In the genomic region with DNA sequence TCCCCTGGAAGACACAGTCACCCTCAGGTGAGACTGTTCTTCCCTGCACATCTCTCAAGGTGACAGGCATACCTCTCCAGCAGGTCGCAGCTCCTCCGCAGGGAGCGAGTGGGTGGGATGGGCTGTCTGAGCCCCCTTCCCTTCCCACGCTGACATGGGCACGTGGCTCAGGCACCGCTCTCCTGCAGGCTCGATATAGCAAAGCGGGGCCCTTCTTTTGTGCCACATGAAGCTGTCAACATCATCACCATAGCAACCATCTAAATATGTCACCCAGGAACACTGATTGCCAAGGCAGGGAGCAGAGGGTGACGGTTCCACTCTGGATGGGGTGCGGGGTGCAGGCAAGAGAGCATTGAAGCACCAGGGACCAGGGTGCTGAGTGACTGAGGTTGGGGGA, we compare ENCODE assay signal across 13 mouse cellular contexts. TPM values are rescaled to one million over a fixed set of nuclear protein-coding genes. Genes with fewer than 3 reads are reported as not detected.
DNase-seq lines count a peak whose midpoint lies in the region; ATAC-seq and TF ChIP-seq lines count a peak whose summit lies in the region.
"Had no signal": no experiment of that assay in that cellular context is flagged by ENCODE, and none has a peak within 500 bp of the region (broad histone marks: within the 10 kb centered on the region; RNA-seq: fewer than 3 reads in every experiment).

No protein-coding gene starts in this region.

- no peak overlapping the region for H3K4me3 ChIP-seq in heart, embryonic 14.5 days (ENCODE audit: control insufficient read depth in 1 of 2, insufficient read depth in 1 of 2, low read depth in 1 of 2, low read length in 2 of 2)
- H3K4me3 ChIP-seq in hindbrain, postnatal 0 days (ENCODE audit: low read length): no peak overlapping the region
- no peak overlapping the region for H3K4me3 ChIP-seq in midbrain, embryonic 16.5 days (ENCODE audit: low read depth, low read length)
- no peak overlapping the region for H3K4me3 ChIP-seq in heart, embryonic 12.5 days
- H3K4me3 ChIP-seq: liver, embryonic 12.5 days had no signal

- peaks cover 7 to 10% of the 10 kb centered on the region in 2 experiments for H3K4me1 ChIP-seq in heart, embryonic 14.5 days (ENCODE audit: control insufficient read depth in 2 of 2, insufficient read depth in 2 of 2, low read length in 2 of 2)
- H3K4me1 ChIP-seq in hindbrain, postnatal 0 days (ENCODE audit: insufficient read depth, low read length): 0 out of 2 replicates have a peak, but pooled peaks cover 4% of the 10 kb centered on the region
- H3K4me1 ChIP-seq in midbrain, embryonic 16.5 days (ENCODE audit: control insufficient read depth, insufficient read depth, low read length): peaks cover 11% of the 10 kb centered on the region; the same call in 1 of the 2 replicates
- peaks cover 17% of the 10 kb centered on the region for H3K4me1 ChIP-seq in heart, embryonic 12.5 days (replicated peaks)

- TF ChIP-seq CTCF in brain, embryonic 14.5 days (IDR thresholded peaks at IDR 0.05; ENCODE audit: borderline replicate concordance, extremely low read depth, insufficient read depth, insufficient read length): no peak
- TF ChIP-seq CTCF in hindbrain, postnatal 0 days (IDR thresholded peaks at IDR 0.05; ENCODE audit: low read depth): no peak

- no peak for DNase-seq in heart, postnatal 25 days (ENCODE audit: low spot score)
- DNase-seq in brain, embryonic 14.5 days (ENCODE audit: low read depth): peak; percentile 64
- peak; percentile 20 for DNase-seq in hindbrain, postnatal 0 days (ENCODE audit: low spot score)
- no peak for DNase-seq in ovary, postnatal 10 days (ENCODE audit: low spot score)
- no peak for DNase-seq in urinary bladder, postnatal 4 days (ENCODE audit: low spot score in 2 of 2)
- DNase-seq: heart, postnatal 14 days; kidney, postnatal 25 days had no signal

- H3K9ac ChIP-seq in heart, embryonic 14.5 days (ENCODE audit: low read length): 0 out of 2 replicates have a peak overlapping the region, but pooled peaks have one; percentile 16
- H3K9ac ChIP-seq in hindbrain, postnatal 0 days (replicated peaks; ENCODE audit: low read length): 0 out of 2 replicates have a peak overlapping the region, but pooled peaks have one; percentile 1
- H3K9ac ChIP-seq in midbrain, embryonic 16.5 days (ENCODE audit: low read depth, low read length): peak overlapping the region; percentile 42; the same call in 1 of the 2 replicates
- no peak overlapping the region for H3K9ac ChIP-seq in heart, embryonic 12.5 days
- H3K9ac ChIP-seq: liver, embryonic 12.5 days had no signal

- no peaks in the 10 kb centered on the region for H3K36me3 ChIP-seq in heart, embryonic 14.5 days (ENCODE audit: control insufficient read depth, insufficient read depth, low read length)
- H3K36me3 ChIP-seq in hindbrain, postnatal 0 days (ENCODE audit: insufficient read depth, low read length): no peaks in the 10 kb centered on the region
- H3K36me3 ChIP-seq in midbrain, embryonic 16.5 days (ENCODE audit: control insufficient read depth, insufficient read depth, low read length): no peaks in the 10 kb centered on the region
- H3K36me3 ChIP-seq in heart, embryonic 12.5 days: no peaks in the 10 kb centered on the region
- H3K36me3 ChIP-seq: liver, embryonic 12.5 days had no signal

- intact Hi-C loops in heart, postnatal 25 days (cut with DNase I): no loop called here

- ATAC-seq in heart, embryonic 14.5 days (ENCODE audit: insufficient number of reproducible peaks, insufficient read depth, low FRiP score, low read depth): no peak
- ATAC-seq in hindbrain, postnatal 0 days: no peak
- peak; percentile 33; the same call in 1 of the 2 replicates for ATAC-seq in midbrain, embryonic 16.5 days
- ATAC-seq in heart, embryonic 12.5 days (ENCODE audit: insufficient number of reproducible peaks, low FRiP score): no peak

- no peak for TF ChIP-seq POLR2A in brain, embryonic 14.5 days (IDR thresholded peaks at IDR 0.05; ENCODE audit: borderline replicate concordance, extremely low read depth, insufficient read depth, insufficient read length, poor library complexity, severe bottlenecking)

- no peak overlapping the region for H3K4me2 ChIP-seq in heart, embryonic 14.5 days (ENCODE audit: low read length)
- H3K4me2 ChIP-seq in hindbrain, postnatal 0 days (ENCODE audit: low read depth, low read length): 0 out of 2 replicates have a peak overlapping the region, but pooled peaks have one; percentile 8
- peak overlapping the region; percentile 31; the same call in 1 of the 2 replicates for H3K4me2 ChIP-seq in midbrain, embryonic 16.5 days (ENCODE audit: low read length)
- H3K4me2 ChIP-seq in heart, embryonic 12.5 days: no peak overlapping the region

- peaks cover 19% of the 10 kb centered on the region for H3K27me3 ChIP-seq in heart, embryonic 14.5 days (ENCODE audit: control insufficient read depth, insufficient read depth, low read length)
- no peaks in the 10 kb centered on the region for H3K27me3 ChIP-seq in hindbrain, postnatal 0 days (ENCODE audit: insufficient read depth, low read length)
- no peaks in the 10 kb centered on the region; the same call in 1 of the 2 replicates for H3K27me3 ChIP-seq in midbrain, embryonic 16.5 days (ENCODE audit: control insufficient read depth, insufficient read depth, low read depth, low read length)
- peaks cover 30% of the 10 kb centered on the region for H3K27me3 ChIP-seq in heart, embryonic 12.5 days (replicated peaks)

- no peak overlapping the region for H3K27ac ChIP-seq in heart, embryonic 14.5 days (replicated peaks in 1 of 2; ENCODE audit: control insufficient read depth in 1 of 2, insufficient read depth in 1 of 2, low read depth in 2 of 2, low read length in 2 of 2)
- H3K27ac ChIP-seq in hindbrain, postnatal 0 days: no peak overlapping the region
- H3K27ac ChIP-seq in midbrain, embryonic 16.5 days (ENCODE audit: low read length): no peak overlapping the region; the same call in 1 of the 2 replicates
- H3K27ac ChIP-seq in heart, embryonic 12.5 days (ENCODE audit: poor library complexity, severe bottlenecking): no peak overlapping the region
- H3K27ac ChIP-seq: liver, embryonic 12.5 days had no signal

- H3K9me3 ChIP-seq in heart, embryonic 14.5 days (ENCODE audit: control insufficient read depth, low read length): no peaks in the 10 kb centered on the region
- H3K9me3 ChIP-seq in hindbrain, postnatal 0 days (ENCODE audit: low read length): no peaks in the 10 kb centered on the region
- H3K9me3 ChIP-seq in midbrain, embryonic 16.5 days (replicated peaks; ENCODE audit: control insufficient read depth, low read length, poor library complexity, severe bottlenecking): no peaks in the 10 kb centered on the region
- H3K9me3 ChIP-seq in heart, embryonic 12.5 days (replicated peaks): no peaks in the 10 kb centered on the region
- H3K9me3 ChIP-seq: liver, embryonic 12.5 days had no signal

- WGBS in heart, embryonic 14.5 days: 41% methylated on average over 10 of the region's 10 CpGs
- 17% methylated on average over 10 of the region's 10 CpGs for WGBS in hindbrain, postnatal 0 days
- 21% methylated on average over 10 of the region's 10 CpGs for WGBS in midbrain, embryonic 16.5 days
- WGBS in heart, embryonic 12.5 days: 40% methylated on average over 10 of the region's 10 CpGs

RNA-seq across cellular contexts. Expression of gene Gng7, which starts 13.6 kb away (rescaled TPM):
- polyA plus RNA-seq in heart, embryonic 14.5 days (2014; fragmentation: Nextera tagmentation; extraction: Ambion mirVana): 1.2 and 1.4 TPM in 2 replicates
- total RNA-seq in heart, postnatal 25 days (2021): under 1 TPM; 0.13 to 0.34 TPM
- 13.3 and 13.6 TPM in 2 replicates for polyA plus RNA-seq in brain, embryonic 14.5 days (2012; rRNA removed)
- total RNA-seq in hindbrain, postnatal 0 days (2014; rRNA removed): 26.2 and 27.2 TPM in 2 replicates
- polyA plus RNA-seq in hindbrain, postnatal 0 days (2015; fragmentation: Nextera tagmentation; extraction: Ambion mirVana): 18.9 and 22.1 TPM in 2 replicates
- 21.5 and 25.6 TPM in 2 replicates for polyA plus RNA-seq in midbrain, embryonic 16.5 days (2015; fragmentation: Nextera tagmentation; extraction: Ambion mirVana)
- polyA plus RNA-seq in heart, embryonic 12.5 days (2016; fragmentation: Nextera tagmentation; extraction: Ambion mirVana): 1.5 and 1.7 TPM in 2 replicates

RNA-seq across cellular contexts. Expression of gene Diras1, which starts 24.3 kb away (rescaled TPM):
- polyA plus RNA-seq in heart, embryonic 14.5 days (2014; fragmentation: Nextera tagmentation; extraction: Ambion mirVana): not detected in 2 replicates
- not detected for total RNA-seq in heart, postnatal 25 days (2021)
- polyA plus RNA-seq in brain, embryonic 14.5 days (2012; rRNA removed): 41.5 and 66.5 TPM in 2 replicates
- total RNA-seq in hindbrain, postnatal 0 days (2014; rRNA removed): 82.0 and 106 TPM in 2 replicates
- 69.0 and 78.7 TPM in 2 replicates for polyA plus RNA-seq in hindbrain, postnatal 0 days (2015; fragmentation: Nextera tagmentation; extraction: Ambion mirVana)
- 71.7 and 88.1 TPM in 2 replicates for polyA plus RNA-seq in midbrain, embryonic 16.5 days (2015; fragmentation: Nextera tagmentation; extraction: Ambion mirVana)
- not detected in 2 replicates for polyA plus RNA-seq in heart, embryonic 12.5 days (2016; fragmentation: Nextera tagmentation; extraction: Ambion mirVana)
- total RNA-seq: common myeloid progenitor, adult 5-6 weeks; megakaryocyte progenitor cell, adult 5-6 weeks had no signal
- polyA plus RNA-seq: liver, embryonic 12.5 days had no signal

RNA-seq across cellular contexts. Expression of gene Slc39a3, which starts 36.1 kb away (rescaled TPM):
- 5.0 and 5.2 TPM in 2 replicates for polyA plus RNA-seq in heart, embryonic 14.5 days (2014; fragmentation: Nextera tagmentation; extraction: Ambion mirVana)
- total RNA-seq in heart, postnatal 25 days (2021): 10 to 100 TPM; 14.0 to 14.3 TPM
- polyA plus RNA-seq in brain, embryonic 14.5 days (2012; rRNA removed): 70.0 and 77.9 TPM in 2 replicates
- 118 and 126 TPM in 2 replicates for total RNA-seq in hindbrain, postnatal 0 days (2014; rRNA removed)
- polyA plus RNA-seq in hindbrain, postnatal 0 days (2015; fragmentation: Nextera tagmentation; extraction: Ambion mirVana): 40.6 and 41.9 TPM in 2 replicates
- 52.8 and 55.7 TPM in 2 replicates for polyA plus RNA-seq in midbrain, embryonic 16.5 days (2015; fragmentation: Nextera tagmentation; extraction: Ambion mirVana)
- polyA plus RNA-seq in heart, embryonic 12.5 days (2016; fragmentation: Nextera tagmentation; extraction: Ambion mirVana): 7.5 and 8.7 TPM in 2 replicates

RNA-seq across cellular contexts. Expression of gene Sgta, which starts 58.8 kb away (rescaled TPM):
- polyA plus RNA-seq in heart, embryonic 14.5 days (2014; fragmentation: Nextera tagmentation; extraction: Ambion mirVana): 133 and 136 TPM in 2 replicates
- total RNA-seq in heart, postnatal 25 days (2021): 10 to 100 TPM; 86.7 to 93.2 TPM
- 326 and 369 TPM in 2 replicates for polyA plus RNA-seq in brain, embryonic 14.5 days (2012; rRNA removed)
- total RNA-seq in hindbrain, postnatal 0 days (2014; rRNA removed): 264 and 279 TPM in 2 replicates
- 275 and 290 TPM in 2 replicates for polyA plus RNA-seq in hindbrain, postnatal 0 days (2015; fragmentation: Nextera tagmentation; extraction: Ambion mirVana)
- polyA plus RNA-seq in midbrain, embryonic 16.5 days (2015; fragmentation: Nextera tagmentation; extraction: Ambion mirVana): 324 and 340 TPM in 2 replicates
- 152 and 154 TPM in 2 replicates for polyA plus RNA-seq in heart, embryonic 12.5 days (2016; fragmentation: Nextera tagmentation; extraction: Ambion mirVana)

Comparison
In these comparisons a context has a peak if more than half of its experiments do, and no peak if none do; other contexts are left out.
1. H3K4me2 ChIP-seq: peak in hindbrain, postnatal 0 days (single experiment) and midbrain, embryonic 16.5 days (single experiment); none in heart, embryonic 14.5 days (single experiment) and heart, embryonic 12.5 days (single experiment).
2. DNase-seq: peak in brain, embryonic 14.5 days (single experiment) and hindbrain, postnatal 0 days (single experiment); none in heart, postnatal 25 days (single experiment), ovary, postnatal 10 days (single experiment) and urinary bladder, postnatal 4 days (0 of 2).
3. RNA of gene Diras1, which starts 24.3 kb away (polyA plus RNA-seq): 71.7 to 88.1 TPM in midbrain, embryonic 16.5 days, 69.0 to 78.7 TPM in hindbrain, postnatal 0 days and 41.5 to 66.5 TPM in brain, embryonic 14.5 days; not detected in heart, embryonic 12.5 days and not detected in heart, embryonic 14.5 days; every median in the first group is over 10 times any median in the second.